Mouse (Mus musculus) liver (tissue): ENCODE data around the gene Bnip3.
A peak's percentile ranks its signal among the peaks of the same experiment; 100 is the strongest.

Source experiments
- DNase-seq: peaks from one replicate; pipeline ENCODE4 v3.0.0-alpha.2; 2020; ENCODE audit warnings: mixed read lengths

Bnip3 gene

GRCm38 (mm10) chr7:138903886-138904435 lies 5.4 kb downstream of the Bnip3 start:
- no peak for DNase-seq

GRCm38 (mm10) chr7:138898743-138899142 lies 10.6 kb downstream of the Bnip3 start:
- no peak for DNase-seq

- DNase-seq: no peak
Observed at GRCm38 (mm10) chr7:138898122-138898521, 11.2 kb downstream of the Bnip3 start.

- DNase-seq: no peak
Observed at GRCm38 (mm10) chr7:138885365-138886289, 23.7 kb downstream of the Bnip3 start.

GRCm38 (mm10) chr7:138883724-138884123 lies 25.6 kb downstream of the Bnip3 start:
- no peak for DNase-seq

- DNase-seq: no peak
Observed at GRCm38 (mm10) chr7:138875031-138875430, 34.3 kb downstream of the Bnip3 start.

- DNase-seq: no peak
Observed at GRCm38 (mm10) chr7:138872956-138873355, 36.4 kb downstream of the Bnip3 start.

GRCm38 (mm10) chr7:138868316-138868715 lies 41.0 kb downstream of the Bnip3 start:
- DNase-seq: no peak

GRCm38 (mm10) chr7:138867286-138867685 lies 42.0 kb downstream of the Bnip3 start:
- no peak for DNase-seq

GRCm38 (mm10) chr7:138864776-138865175 lies 44.5 kb downstream of the Bnip3 start:
- DNase-seq: no peak

GRCm38 (mm10) chr7:138863950-138864572 lies 45.3 kb downstream of the Bnip3 start:
- DNase-seq: no peak

- no peak for DNase-seq
Observed at GRCm38 (mm10) chr7:138856670-138857069, 52.6 kb downstream of the Bnip3 start.

- no peak for DNase-seq
Observed at GRCm38 (mm10) chr7:138854201-138854600, 55.1 kb downstream of the Bnip3 start.

GRCm38 (mm10) chr7:138853417-138854031 lies 55.8 kb downstream of the Bnip3 start:
- DNase-seq: no peak

GRCm38 (mm10) chr7:138850083-138850482 lies 59.2 kb downstream of the Bnip3 start:
- no peak for DNase-seq

- DNase-seq: no peak
Observed at GRCm38 (mm10) chr7:138848028-138848920, 61.0 kb downstream of the Bnip3 start.

- DNase-seq: peak; percentile 20
Observed at GRCm38 (mm10) chr7:138847316-138848027, 61.8 kb downstream of the Bnip3 start.

- DNase-seq: peak; percentile 86
Observed at GRCm38 (mm10) chr7:138846502-138846991, 62.8 kb downstream of the Bnip3 start.

GRCm38 (mm10) chr7:138845544-138846391 lies 63.6 kb downstream of the Bnip3 start, which contains the start of the genes Ppp2r2d and Mapk1ip1:
Gene Ppp2r2d, plus strand, starts transcription at chr7:138846079.
Gene Mapk1ip1, minus strand, starts transcription at chr7:138846273.
- DNase-seq: peak; percentile 95

- DNase-seq: no peak
Observed at GRCm38 (mm10) chr7:138845111-138845510, 64.2 kb downstream of the Bnip3 start.
